In genomic region chr5:5496393-5496792, GRCm38 (mm10) we compare ENCODE assay signal across 21 mouse cellular contexts. TPM values are rescaled to one million over a fixed set of nuclear protein-coding genes. Genes with fewer than 3 reads are reported as not detected.
A peak's percentile ranks its signal among the peaks of the same experiment; 100 is the strongest.
DNase-seq lines count a peak whose midpoint lies in the region; ATAC-seq and TF ChIP-seq lines count a peak whose summit lies in the region.
"Had no signal": no experiment of that assay in that cellular context is flagged by ENCODE, and none has a peak within 500 bp of the region (broad histone marks: within the 10 kb centered on the region; RNA-seq: fewer than 3 reads in every experiment).

No protein-coding gene starts in this region.

- in situ Hi-C loops in Patski (cut with MboI; ENCODE audit: low pct_unique_long_range_greater_than_20kb), result loop anchor here (5.0 to 25.0 kb wide), 3 partner anchors 151 to 1841 kb away; partner anchors contain the start of gene Zfp804b

- TF ChIP-seq CTCF in Patski (IDR thresholded peaks at IDR 0.05), result no peak

- CTCF ChIA-PET in Patski (lab: Charles Lee), result interaction anchor here (1.1 to 2.7 kb wide), 6 partner anchors 10 to 259 kb away, joined by 3 to 14 read pairs (median 4); partner anchors contain the start of gene Steap1

- no peaks in the 10 kb centered on the region for H3K27me3 ChIP-seq in heart, embryonic 14.5 days (ENCODE audit: control insufficient read depth, insufficient read depth, low read length)
- 0 out of 2 replicates have a peak, but pooled peaks cover 5% of the 10 kb centered on the region for H3K27me3 ChIP-seq in heart, embryonic 10.5 days (ENCODE audit: insufficient read depth, poor library complexity, severe bottlenecking)
- H3K27me3 ChIP-seq in midbrain, embryonic 13.5 days, result 0 out of 2 replicates have a peak, but pooled peaks cover 2% of the 10 kb centered on the region
- H3K27me3 ChIP-seq in midbrain, embryonic 15.5 days (replicated peaks), result peaks cover 3% of the 10 kb centered on the region; the same call in 1 of the 2 replicates
- no peaks in the 10 kb centered on the region for H3K27me3 ChIP-seq in Patski
- H3K27me3 ChIP-seq: embryonic facial prominence, embryonic 15.5 days had no signal

- H3K9ac ChIP-seq in heart, embryonic 14.5 days (ENCODE audit: low read length), result peak overlapping the region; percentile 21; the same call in 1 of the 2 replicates
- no peak overlapping the region for H3K9ac ChIP-seq in midbrain, embryonic 13.5 days (replicated peaks)
- H3K9ac ChIP-seq in midbrain, embryonic 15.5 days, result no peak overlapping the region
- H3K9ac ChIP-seq: embryonic facial prominence, embryonic 15.5 days had no signal

- POLR2A ChIA-PET in Patski (lab: Charles Lee), result interaction anchor here (2.5 kb wide), 1 partner anchor 253 kb away, joined by 6 read pairs; the partner anchor contains the start of gene Steap1

- WGBS in heart, embryonic 14.5 days, result 52% methylated on average over 3 of the region's 3 CpGs
- 70% methylated on average over 3 of the region's 3 CpGs for WGBS in heart, embryonic 10.5 days
- WGBS in midbrain, embryonic 13.5 days, result 41% methylated on average over 3 of the region's 3 CpGs
- WGBS in midbrain, embryonic 15.5 days, result 32% methylated on average over 3 of the region's 3 CpGs

- H3K9me3 ChIP-seq in heart, embryonic 14.5 days (ENCODE audit: control insufficient read depth, low read length), result no peaks in the 10 kb centered on the region
- H3K9me3 ChIP-seq in heart, embryonic 10.5 days, result no peaks in the 10 kb centered on the region
- no peaks in the 10 kb centered on the region for H3K9me3 ChIP-seq in midbrain, embryonic 13.5 days
- H3K9me3 ChIP-seq in midbrain, embryonic 15.5 days, result no peaks in the 10 kb centered on the region
- H3K9me3 ChIP-seq: embryonic facial prominence, embryonic 15.5 days had no signal

- ATAC-seq in heart, embryonic 14.5 days (ENCODE audit: insufficient number of reproducible peaks, insufficient read depth, low FRiP score, low read depth), result no peak
- ATAC-seq in midbrain, embryonic 13.5 days, result peak; percentile 49; the same call in 1 of the 2 replicates
- ATAC-seq in midbrain, embryonic 15.5 days (replicated peaks), result no peak
- ATAC-seq in Patski, result peak; percentile 98

- no peak for DNase-seq in heart, embryonic 10.5 days (ENCODE audit: low spot score)
- peak; percentile 68 for DNase-seq in Patski (ENCODE audit: low read depth, low spot score)
- peak; percentile 41 for DNase-seq in skeletal muscle tissue, adult 2 months (ENCODE audit: low read depth, low spot score)
- no peak for DNase-seq in frontal cortex, postnatal 14 days (ENCODE audit: low spot score in 2 of 2)
- DNase-seq: B cell, adult 2 months; cerebellum, postnatal 10 days; embryo, embryonic 11 days; gastrocnemius, postnatal 36 days; kidney, postnatal 10 days; left cerebral cortex, postnatal 4 days; lung, adult 18-20 months; lung, postnatal 36 days; right cerebral cortex, postnatal 4 days; thymus, postnatal 25 days had no signal

- no peak overlapping the region for H3K4me2 ChIP-seq in heart, embryonic 14.5 days (ENCODE audit: low read length)
- no peak overlapping the region for H3K4me2 ChIP-seq in midbrain, embryonic 13.5 days (replicated peaks)
- no peak overlapping the region for H3K4me2 ChIP-seq in midbrain, embryonic 15.5 days
- H3K4me2 ChIP-seq: embryonic facial prominence, embryonic 15.5 days had no signal

- H3K4me1 ChIP-seq in heart, embryonic 14.5 days (ENCODE audit: control insufficient read depth in 2 of 2, insufficient read depth in 2 of 2, low read length in 2 of 2), result peaks cover 0 to 2% of the 10 kb centered on the region in 2 experiments; a peak in 1 of 4 replicates
- no peaks in the 10 kb centered on the region for H3K4me1 ChIP-seq in heart, embryonic 10.5 days
- H3K4me1 ChIP-seq in midbrain, embryonic 13.5 days (replicated peaks), result peaks cover 4% of the 10 kb centered on the region; the same call in 1 of the 2 replicates
- H3K4me1 ChIP-seq in midbrain, embryonic 15.5 days, result no peaks in the 10 kb centered on the region
- H3K4me1 ChIP-seq: embryonic facial prominence, embryonic 15.5 days had no signal

- H3K27ac ChIP-seq in heart, embryonic 14.5 days (replicated peaks in 1 of 2; ENCODE audit: control insufficient read depth in 1 of 2, insufficient read depth in 1 of 2, low read depth in 2 of 2, low read length in 2 of 2), result no peak overlapping the region
- no peak overlapping the region for H3K27ac ChIP-seq in heart, embryonic 10.5 days
- H3K27ac ChIP-seq in midbrain, embryonic 13.5 days, result peak overlapping the region; percentile 25; the same call in 1 of the 2 replicates
- H3K27ac ChIP-seq in midbrain, embryonic 15.5 days, result no peak overlapping the region
- H3K27ac ChIP-seq: embryonic facial prominence, embryonic 15.5 days; layer of hippocampus, adult 2 months had no signal

- H3K36me3 ChIP-seq in heart, embryonic 14.5 days (ENCODE audit: control insufficient read depth, insufficient read depth, low read length), result no peaks in the 10 kb centered on the region
- no peaks in the 10 kb centered on the region for H3K36me3 ChIP-seq in heart, embryonic 10.5 days
- no peaks in the 10 kb centered on the region for H3K36me3 ChIP-seq in midbrain, embryonic 13.5 days
- no peaks in the 10 kb centered on the region for H3K36me3 ChIP-seq in midbrain, embryonic 15.5 days (replicated peaks)
- H3K36me3 ChIP-seq: embryonic facial prominence, embryonic 15.5 days had no signal

- no peak overlapping the region for H3K4me3 ChIP-seq in heart, embryonic 14.5 days (ENCODE audit: control insufficient read depth in 1 of 2, insufficient read depth in 1 of 2, low read depth in 1 of 2, low read length in 2 of 2)
- H3K4me3 ChIP-seq in heart, embryonic 10.5 days, result no peak overlapping the region
- H3K4me3 ChIP-seq in midbrain, embryonic 13.5 days (replicated peaks), result no peak overlapping the region
- H3K4me3 ChIP-seq in midbrain, embryonic 15.5 days, result no peak overlapping the region
- H3K4me3 ChIP-seq: embryonic facial prominence, embryonic 15.5 days; layer of hippocampus, adult 2 months had no signal

RNA-seq across cellular contexts. Expression of gene 1700015F17Rik, which starts 17.4 kb away (rescaled TPM):
- not detected in 2 replicates for polyA plus RNA-seq in heart, embryonic 14.5 days (2014; fragmentation: Nextera tagmentation; extraction: Ambion mirVana)
- not detected in 2 replicates for polyA plus RNA-seq in heart, embryonic 10.5 days (2016; fragmentation: Nextera tagmentation; extraction: Ambion mirVana)
- not detected in 2 replicates for polyA plus RNA-seq in midbrain, embryonic 13.5 days (2015; fragmentation: Nextera tagmentation; extraction: Ambion mirVana)
- not detected in 2 replicates for polyA plus RNA-seq in midbrain, embryonic 15.5 days (2015; fragmentation: Nextera tagmentation; extraction: Ambion mirVana)
- polyA plus RNA-seq in Patski (2021), result not detected
- polyA plus RNA-seq: embryonic facial prominence, embryonic 15.5 days; liver, adult 2 months; neural tube, embryonic 11.5 days had no signal

RNA-seq across cellular contexts. Expression of gene Cldn12, which starts 18.4 kb away (rescaled TPM):
- 13.9 and 14.1 TPM in 2 replicates for polyA plus RNA-seq in heart, embryonic 14.5 days (2014; fragmentation: Nextera tagmentation; extraction: Ambion mirVana)
- 21.5 and 27.4 TPM in 2 replicates for polyA plus RNA-seq in heart, embryonic 10.5 days (2016; fragmentation: Nextera tagmentation; extraction: Ambion mirVana)
- 21.3 and 23.0 TPM in 2 replicates for polyA plus RNA-seq in midbrain, embryonic 13.5 days (2015; fragmentation: Nextera tagmentation; extraction: Ambion mirVana)
- 17.3 and 18.8 TPM in 2 replicates for polyA plus RNA-seq in midbrain, embryonic 15.5 days (2015; fragmentation: Nextera tagmentation; extraction: Ambion mirVana)
- polyA plus RNA-seq in Patski (2021), result 60.9 TPM

Comparison
In these comparisons a context has a peak if more than half of its experiments do, and no peak if none do; other contexts are left out.
1. ATAC-seq: peak in midbrain, embryonic 13.5 days (single experiment) and Patski (single experiment); none in heart, embryonic 14.5 days (single experiment) and midbrain, embryonic 15.5 days (single experiment).
2. DNase-seq: peak in Patski (single experiment) and skeletal muscle tissue, adult 2 months (single experiment); none in heart, embryonic 10.5 days (single experiment) and frontal cortex, postnatal 14 days (0 of 2).